Mouse (Mus musculus) MEL (cell line): ENCODE data around the gene Skida1. TPM values are rescaled to one million over a fixed set of nuclear protein-coding genes. Genes with fewer than 3 reads are reported as not detected.

Source experiments
- DNase-seq: peaks from one replicate; pipeline ENCODE4 v3.0.0; 2011; ENCODE audit warnings: low read depth, low spot score
- H3K27ac ChIP-seq: 2 replicates; pipeline ENCODE4 v1.5.1; 2012; ENCODE audit warnings: low read depth, mild to moderate bottlenecking, control low read depth, low read length, moderate library complexity; ENCODE audit not compliant: control insufficient read depth
- H3K27me3 ChIP-seq, 2 experiments: fragments of 150-350 bp in 1 of 2; sonication (generic) in 1 of 2; 2 replicates each; pipeline ENCODE4 v1.6.1; 2012; ENCODE audit warnings: low read length in 2 of 2, mild to moderate bottlenecking in 2 of 2, improper control_type of control experiment in 1 of 2, moderate library complexity in 1 of 2; ENCODE audit not compliant: insufficient read depth in 2 of 2, control insufficient read depth in 1 of 2
- H3K36me3 ChIP-seq, 2 experiments: 2 replicates each; pipeline ENCODE4 v1.6.1; 2012 to 2014; ENCODE audit warnings: low read length in 2 of 2, improper control_type of control experiment in 1 of 2, inconsistent platforms in 1 of 2, mild to moderate bottlenecking in 1 of 2; ENCODE audit not compliant: insufficient read depth in 2 of 2, control insufficient read depth in 1 of 2
- H3K4me1 ChIP-seq, 2 experiments: fragments of 150-350 bp in 1 of 2; sonication (generic) in 1 of 2; 2 replicates each; pipeline ENCODE4 v1.6.1; 2012; ENCODE audit warnings: low read length in 2 of 2, improper control_type of control experiment in 1 of 2, mild to moderate bottlenecking in 1 of 2; ENCODE audit not compliant: insufficient read depth in 2 of 2, control insufficient read depth in 1 of 2
- H3K4me3 ChIP-seq, 2 experiments: fragments of 150-350 bp in 1 of 2; sonication (generic) in 1 of 2; 2 replicates each; pipeline ENCODE4 v1.5.1; 2012; ENCODE audit warnings: low read depth in 2 of 2, low read length in 2 of 2, mild to moderate bottlenecking in 2 of 2, moderate library complexity in 2 of 2, control low read depth in 1 of 2, improper control_type of control experiment in 1 of 2; ENCODE audit not compliant: control insufficient read depth in 1 of 2, insufficient read depth in 1 of 2
- H3K79me2 ChIP-seq: 2 replicates; pipeline ENCODE4 v1.6.1; 2012; ENCODE audit warnings: mild to moderate bottlenecking, low read length, moderate library complexity; ENCODE audit not compliant: control insufficient read depth, poor library complexity, insufficient read depth
- H3K9ac ChIP-seq: 2 replicates; pipeline ENCODE4 v1.6.1; 2012; ENCODE audit warnings: low read depth, mild to moderate bottlenecking, control low read depth, low read length, moderate library complexity; ENCODE audit not compliant: control insufficient read depth, poor library complexity, severe bottlenecking
- H3K9me3 ChIP-seq: fragments of 150-350 bp; sonication (generic); replicated peaks from 2 replicates; pipeline ENCODE4 v1.6.1; 2012; ENCODE audit warnings: mild to moderate bottlenecking, low read length, improper control_type of control experiment, moderate library complexity; ENCODE audit not compliant: insufficient read depth
- BHLHE40 ChIP-seq: IDR thresholded peaks from 2 replicates; pipeline ENCODE4 v1.6.1; 2012; ENCODE audit warnings: low read depth, mild to moderate bottlenecking, inconsistent platforms, low read length, improper control_type of control experiment, borderline replicate concordance
- CHD1 ChIP-seq: IDR thresholded peaks from 2 replicates; pipeline ENCODE4 v1.6.1; 2012; ENCODE audit warnings: low read depth, mild to moderate bottlenecking, inconsistent platforms, low read length, improper control_type of control experiment
- CHD2 ChIP-seq: IDR thresholded peaks from 2 replicates; pipeline ENCODE4 v1.6.1; 2011; ENCODE audit warnings: low read length, improper control_type of control experiment
- ELF1 ChIP-seq: IDR thresholded peaks from 2 replicates; pipeline ENCODE4 v1.6.1; 2014; ENCODE audit warnings: low read depth, mild to moderate bottlenecking, inconsistent platforms, low read length, improper control_type of control experiment, moderate library complexity
- EP300 ChIP-seq, 2 experiments: IDR thresholded peaks; 2 replicates each; pipeline ENCODE4 v1.6.1; 2011; ENCODE audit warnings: improper control_type of control experiment in 2 of 2, low read length in 2 of 2, low read depth in 1 of 2, mild to moderate bottlenecking in 1 of 2
- ETS1 ChIP-seq: IDR thresholded peaks from 2 replicates; pipeline ENCODE4 v1.6.1; 2012; ENCODE audit warnings: low read depth, mild to moderate bottlenecking, inconsistent platforms, low read length, improper control_type of control experiment, moderate library complexity
- GABPA ChIP-seq: IDR thresholded peaks from 2 replicates; pipeline ENCODE4 v1.6.1; 2012; ENCODE audit warnings: low read depth, mild to moderate bottlenecking, inconsistent platforms, low read length, improper control_type of control experiment, moderate library complexity
- JUND ChIP-seq: IDR thresholded peaks from 2 replicates; pipeline ENCODE4 v1.6.1; 2011; ENCODE audit warnings: low read depth, mild to moderate bottlenecking, improper control_type of control experiment, low read length
- MAX ChIP-seq: IDR thresholded peaks from 2 replicates; pipeline ENCODE4 v1.6.1; 2011; ENCODE audit warnings: low read length, improper control_type of control experiment
- MEF2A ChIP-seq: IDR thresholded peaks from 2 replicates; pipeline ENCODE4 v1.6.1; 2014; ENCODE audit warnings: low read depth, mild to moderate bottlenecking, inconsistent platforms, low read length, improper control_type of control experiment; ENCODE audit not compliant: poor library complexity, insufficient replicate concordance, severe bottlenecking; ENCODE audit errors: extremely low read depth
- MXI1 ChIP-seq: IDR thresholded peaks from 2 replicates; pipeline ENCODE4 v1.6.1; 2011; ENCODE audit warnings: mild to moderate bottlenecking, low read depth, low read length, improper control_type of control experiment
- NELFE ChIP-seq: IDR thresholded peaks from 2 replicates; pipeline ENCODE4 v1.6.1; 2011; ENCODE audit warnings: low read depth, low read length, improper control_type of control experiment
- RCOR1 ChIP-seq: IDR thresholded peaks from 2 replicates; pipeline ENCODE4 v1.6.1; 2012; ENCODE audit warnings: low read depth, mild to moderate bottlenecking, inconsistent platforms, low read length, improper control_type of control experiment
- SIN3A ChIP-seq: IDR thresholded peaks from 2 replicates; pipeline ENCODE4 v1.6.1; 2012; ENCODE audit warnings: low read length, improper control_type of control experiment, inconsistent platforms
- TAL1 ChIP-seq: IDR thresholded peaks from 2 replicates; pipeline ENCODE4 v1.6.1; 2012; ENCODE audit warnings: mild to moderate bottlenecking, inconsistent platforms, low read length, moderate library complexity, mixed read lengths
- TCF12 ChIP-seq: IDR thresholded peaks from 2 replicates; pipeline ENCODE4 v1.6.1; 2014; ENCODE audit warnings: low read depth, mild to moderate bottlenecking, inconsistent platforms, low read length, improper control_type of control experiment, moderate library complexity
- UBTF ChIP-seq: IDR thresholded peaks from 2 replicates; pipeline ENCODE4 v1.6.1; 2012; ENCODE audit warnings: low read depth, mild to moderate bottlenecking, inconsistent platforms, low read length, improper control_type of control experiment, moderate library complexity, borderline replicate concordance; ENCODE audit not compliant: insufficient read depth
- USF1 ChIP-seq: IDR thresholded peaks from 2 replicates; pipeline ENCODE4 v1.6.1; 2014; ENCODE audit warnings: low read depth, mild to moderate bottlenecking, inconsistent platforms, low read length, improper control_type of control experiment, moderate library complexity
- ZKSCAN1 ChIP-seq: IDR thresholded peaks from 2 replicates; pipeline ENCODE4 v1.6.1; 2012; ENCODE audit warnings: low read depth, mild to moderate bottlenecking, inconsistent platforms, low read length, improper control_type of control experiment, moderate library complexity
- polyA plus RNA-seq, 2 experiments: library from polyadenylated mRNA; stranded (reverse) in 1 of 2; unstranded in 1 of 2; fragments of >175 nt in 1 of 2; fragments of >200 nt in 1 of 2; gene quantifications; 2 replicates each; pipeline versions ENCODE4 v1.2.1 to v1.2.4; 2012; ENCODE audit warnings: low replicate concordance in 2 of 2, low read depth in 1 of 2; ENCODE audit not compliant: insufficient read length in 2 of 2, insufficient read depth in 1 of 2, missing spikeins in 1 of 2
- total RNA-seq: library from RNA; depleted of rRNA; stranded (reverse); fragments of 300-350 nt; gene quantifications from 2 replicates; pipeline ENCODE4 v1.2.3, GENCODE M21; 2012

The Skida1 gene
- total and polyA plus RNA-seq, 3 experiments, result 0.12 to 0.88 TPM; not detected in 1

DNA sequence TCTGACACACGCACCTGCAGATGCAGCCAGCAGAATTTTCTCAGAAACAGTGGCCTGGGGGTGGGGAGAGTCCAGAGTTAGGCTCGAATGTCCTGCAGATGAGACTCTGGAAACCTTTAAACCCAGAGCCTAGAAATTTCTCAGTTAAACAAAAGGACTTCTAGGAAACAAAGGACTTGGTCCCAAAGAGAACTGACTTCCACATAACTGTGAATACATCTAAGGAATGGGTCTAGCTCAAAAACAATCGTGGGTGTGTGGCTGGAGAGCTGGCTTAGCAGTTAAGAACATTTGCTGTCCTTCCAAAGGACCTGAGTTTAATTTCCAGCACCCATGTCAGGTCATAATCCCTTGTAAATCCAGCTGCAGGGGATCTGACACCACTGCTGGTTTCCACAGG, 33.3 kb downstream of the Skida1 start:
- H3K27me3 ChIP-seq, result no peaks in the 10 kb centered on the region
- no peaks in the 10 kb centered on the region for H3K36me3 ChIP-seq
- H3K79me2 ChIP-seq, result no peaks in the 10 kb centered on the region
- H3K27ac ChIP-seq, result no peak overlapping the region
- H3K9ac ChIP-seq, result no peak overlapping the region
- H3K4me1 ChIP-seq, result no peaks in the 10 kb centered on the region
- no peak overlapping the region for H3K4me3 ChIP-seq
- no peaks in the 10 kb centered on the region for H3K9me3 ChIP-seq
- no peak for DNase-seq
- TF ChIP-seq NELFE, result no peak
- no peak for TF ChIP-seq EP300 (IDR thresholded peaks at IDR 0.05; ENCODE audit: low read depth in 1 of 2, low read length in 2 of 2)
- TF ChIP-seq ZKSCAN1, result no peak
- no peak for TF ChIP-seq RCOR1
- no peak for TF ChIP-seq SIN3A
- TF ChIP-seq MAX, result no peak
- no peak for TF ChIP-seq TCF12
- TF ChIP-seq JUND, result no peak
- TF ChIP-seq ELF1, result no peak
- no peak for TF ChIP-seq CHD2
- no peak for TF ChIP-seq MXI1

DNA sequence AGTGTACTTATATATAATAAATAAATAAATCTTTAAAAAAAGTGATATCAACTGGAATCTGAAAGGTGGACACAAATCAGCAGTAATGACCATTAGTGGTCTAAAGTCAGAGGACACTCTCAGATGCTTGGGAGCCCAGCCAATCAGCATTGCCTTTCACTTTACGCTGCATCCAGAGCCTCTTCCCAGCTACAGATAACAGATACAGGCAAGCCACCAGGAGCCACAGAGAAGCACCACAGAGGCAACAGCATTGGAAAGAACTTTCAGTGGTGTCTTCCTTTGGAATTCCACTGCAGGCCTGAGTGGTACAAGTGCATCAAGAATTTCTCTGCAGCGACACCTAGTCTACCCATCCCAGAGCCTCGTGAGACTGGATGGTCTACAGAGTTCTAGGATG, 36.0 kb downstream of the Skida1 start:
- TF ChIP-seq ETS1 (no peak), CHD2 (no peak), USF1 (no peak), NELFE (no peak), BHLHE40 (no peak), TAL1 (no peak), MEF2A (no peak), ZKSCAN1 (no peak), CHD1 (no peak), GABPA (no peak), UBTF (no peak)
- H3K9ac ChIP-seq, result no peak overlapping the region
- no peak overlapping the region for H3K4me3 ChIP-seq
- no peak overlapping the region for H3K27ac ChIP-seq
- H3K27me3 ChIP-seq, result no peaks in the 10 kb centered on the region
- no peaks in the 10 kb centered on the region for H3K9me3 ChIP-seq
- no peaks in the 10 kb centered on the region for H3K36me3 ChIP-seq
- no peak for DNase-seq
- H3K79me2 ChIP-seq, result no peaks in the 10 kb centered on the region
- H3K4me1 ChIP-seq, result no peaks in the 10 kb centered on the region
